Mouse (Mus musculus) limb, embryonic 12.5 days (tissue): ENCODE measurements around the gene Rap1a. TPM values are rescaled to one million over a fixed set of nuclear protein-coding genes. Genes with fewer than 3 reads are reported as not detected.

Experiments
- ATAC-seq: fragments of 200-750 bp; cut with Nextera tagmentation; 2 replicates; pipeline ENCODE4 v1.8.0; 2017; ENCODE audit warnings: low read depth, moderate TSS enrichment; ENCODE audit not compliant: insufficient number of reproducible peaks, insufficient read depth, low FRiP score, low TSS enrichment
- H3K27ac ChIP-seq: fragments of 300-500 bp; sonication (generic); 2 replicates; pipeline ENCODE4 v1.5.1; 2016; ENCODE audit warnings: mild to moderate bottlenecking, moderate library complexity
- H3K27me3 ChIP-seq: fragments of 300-500 bp; sonication (generic); 2 replicates; pipeline ENCODE4 v1.6.1; 2016; ENCODE audit warnings: mild to moderate bottlenecking, moderate library complexity
- H3K36me3 ChIP-seq: fragments of 300-500 bp; sonication (generic); 2 replicates; pipeline ENCODE4 v1.6.1; 2016; ENCODE audit warnings: mild to moderate bottlenecking, moderate library complexity
- H3K4me1 ChIP-seq: fragments of 300-500 bp; sonication (generic); replicated peaks from 2 replicates; pipeline ENCODE4 v1.6.1; 2016
- H3K4me2 ChIP-seq: fragments of 300-500 bp; sonication (generic); 2 replicates; pipeline ENCODE4 v1.6.1; 2016; ENCODE audit warnings: mild to moderate bottlenecking, moderate library complexity
- H3K4me3 ChIP-seq: fragments of 300-500 bp; sonication (generic); replicated peaks from 2 replicates; pipeline ENCODE4 v1.5.1; 2016; ENCODE audit warnings: mild to moderate bottlenecking
- H3K9ac ChIP-seq: fragments of 300-500 bp; sonication (generic); replicated peaks from 2 replicates; pipeline ENCODE4 v1.6.1; 2016; ENCODE audit warnings: mild to moderate bottlenecking, moderate library complexity
- H3K9me3 ChIP-seq: fragments of 300-500 bp; sonication (generic); 2 replicates; pipeline ENCODE4 v1.6.1; 2016; ENCODE audit warnings: mild to moderate bottlenecking, moderate library complexity
- WGBS: fragments of 180-500 bp; shearing (Covaris S2); methylation state at CpG from one replicate; pipeline ENCODE4 v1.1.7; 2016; 5-methylcytosine and 5-hydroxymethylcytosine counted together
- polyA plus RNA-seq: library from polyadenylated mRNA; unstranded; fragments of >200 nt; fragmentation: Nextera tagmentation; extraction: Ambion mirVana; gene quantifications from 2 replicates; pipeline ENCODE4 v1.2.1, GENCODE M21; 2016

Gene Rap1a
- polyA plus RNA-seq, 1 experiment from 2014 or later = 76.8 TPM

GRCm38 (mm10) chr3:105785865-105786264, 15.3 kb downstream of the Rap1a start:
- Histone ChIP-seq H3K27ac (no peak overlapping the region), H3K9ac (no peak overlapping the region), H3K4me1 (peaks cover 12% of the 10 kb centered on the region), H3K9me3 (peaks cover 5% of the 10 kb centered on the region; the same call in 1 of the 2 replicates), H3K27me3 (no peaks in the 10 kb centered on the region), H3K36me3 (peaks cover 20% of the 10 kb centered on the region; the same call in 1 of the 2 replicates), H3K4me2 (no peak overlapping the region), H3K4me3 (no peak overlapping the region)
- ATAC-seq = no peak

- Histone ChIP-seq H3K27ac (no peak overlapping the region), H3K9ac (no peak overlapping the region), H3K27me3 (no peaks in the 10 kb centered on the region), H3K4me1 (peaks cover 12% of the 10 kb centered on the region), H3K9me3 (peaks cover 5% of the 10 kb centered on the region; the same call in 1 of the 2 replicates), H3K36me3 (peaks cover 12% of the 10 kb centered on the region; the same call in 1 of the 2 replicates), H3K4me3 (no peak overlapping the region), H3K4me2 (no peak overlapping the region)
- no peak for ATAC-seq
- 81% methylated on average over 1 of the region's 1 CpGs for WGBS
Observed at GRCm38 (mm10) chr3:105783809-105784208, 17.3 kb downstream of the Rap1a start.

GRCm38 (mm10) chr3:105782406-105782805, 18.7 kb downstream of the Rap1a start:
- WGBS = 76% methylated on average over 7 of the region's 7 CpGs
- no peak overlapping the region for H3K27ac ChIP-seq
- H3K4me2 ChIP-seq = no peak overlapping the region
- no peak overlapping the region for H3K9ac ChIP-seq
- no peaks in the 10 kb centered on the region for H3K27me3 ChIP-seq
- no peaks in the 10 kb centered on the region for H3K9me3 ChIP-seq
- H3K4me1 ChIP-seq = peaks cover 12% of the 10 kb centered on the region
- no peak for ATAC-seq
- H3K4me3 ChIP-seq = no peak overlapping the region
- H3K36me3 ChIP-seq = peaks cover 3% of the 10 kb centered on the region; the same call in 1 of the 2 replicates

GRCm38 (mm10) chr3:105777997-105778396, 23.1 kb downstream of the Rap1a start:
- H3K9ac ChIP-seq = no peak overlapping the region
- no peak overlapping the region for H3K27ac ChIP-seq
- WGBS = 92% methylated on average over 3 of the region's 3 CpGs
- H3K36me3 ChIP-seq = no peaks in the 10 kb centered on the region
- H3K27me3 ChIP-seq = no peaks in the 10 kb centered on the region
- H3K4me3 ChIP-seq = no peak overlapping the region
- no peaks in the 10 kb centered on the region for H3K9me3 ChIP-seq
- H3K4me1 ChIP-seq = peaks cover 6% of the 10 kb centered on the region
- no peak overlapping the region for H3K4me2 ChIP-seq
- no peak for ATAC-seq

- Histone ChIP-seq H3K4me2 (no peak overlapping the region), H3K27ac (no peak overlapping the region), H3K4me3 (no peak overlapping the region), H3K4me1 (no peaks in the 10 kb centered on the region), H3K27me3 (no peaks in the 10 kb centered on the region), H3K9ac (no peak overlapping the region), H3K36me3 (no peaks in the 10 kb centered on the region), H3K9me3 (no peaks in the 10 kb centered on the region)
- no peak for ATAC-seq
Observed at GRCm38 (mm10) chr3:105774496-105774895, 26.6 kb downstream of the Rap1a start.

- Histone ChIP-seq H3K4me2 (no peak overlapping the region), H3K4me3 (no peak overlapping the region), H3K9ac (no peak overlapping the region), H3K9me3 (no peaks in the 10 kb centered on the region), H3K36me3 (no peaks in the 10 kb centered on the region), H3K27me3 (no peaks in the 10 kb centered on the region), H3K4me1 (no peaks in the 10 kb centered on the region), H3K27ac (no peak overlapping the region)
- ATAC-seq = no peak
Observed at GRCm38 (mm10) chr3:105771534-105771933, 29.6 kb downstream of the Rap1a start.

- Histone ChIP-seq H3K9me3 (no peaks in the 10 kb centered on the region), H3K27ac (no peak overlapping the region), H3K4me3 (no peak overlapping the region), H3K9ac (no peak overlapping the region), H3K4me2 (no peak overlapping the region), H3K4me1 (no peaks in the 10 kb centered on the region), H3K36me3 (no peaks in the 10 kb centered on the region), H3K27me3 (no peaks in the 10 kb centered on the region)
- WGBS = 98% methylated on average over 1 of the region's 1 CpGs
- no peak for ATAC-seq
Observed at GRCm38 (mm10) chr3:105770836-105771235, 30.3 kb downstream of the Rap1a start.

GRCm38 (mm10) chr3:105769380-105769779, 31.8 kb downstream of the Rap1a start:
- 82% methylated on average over 2 of the region's 2 CpGs for WGBS
- no peaks in the 10 kb centered on the region for H3K4me1 ChIP-seq

GRCm38 (mm10) chr3:105768529-105768928, 32.6 kb downstream of the Rap1a start:
- 88% methylated on average over 6 of the region's 6 CpGs for WGBS
- H3K4me1 ChIP-seq = no peaks in the 10 kb centered on the region
- H3K9me3 ChIP-seq = no peaks in the 10 kb centered on the region
- H3K36me3 ChIP-seq = no peaks in the 10 kb centered on the region
- H3K9ac ChIP-seq = no peak overlapping the region
- ATAC-seq = no peak
- no peak overlapping the region for H3K27ac ChIP-seq
- H3K4me3 ChIP-seq = no peak overlapping the region
- H3K4me2 ChIP-seq = no peak overlapping the region
- no peaks in the 10 kb centered on the region for H3K27me3 ChIP-seq

More at GRCm38 (mm10) chr3:105769380-105769779, 31.8 kb downstream of the Rap1a start:
- H3K27ac ChIP-seq = no peak overlapping the region
- H3K4me3 ChIP-seq = no peak overlapping the region
- H3K4me2 ChIP-seq = no peak overlapping the region
- no peaks in the 10 kb centered on the region for H3K27me3 ChIP-seq
- no peaks in the 10 kb centered on the region for H3K9me3 ChIP-seq
- H3K36me3 ChIP-seq = no peaks in the 10 kb centered on the region
- H3K9ac ChIP-seq = no peak overlapping the region
- ATAC-seq = no peak

- ATAC-seq = no peak
- Histone ChIP-seq H3K27me3 (no peaks in the 10 kb centered on the region), H3K9me3 (no peaks in the 10 kb centered on the region), H3K27ac (no peak overlapping the region), H3K36me3 (no peaks in the 10 kb centered on the region), H3K4me1 (no peaks in the 10 kb centered on the region), H3K9ac (no peak overlapping the region), H3K4me2 (no peak overlapping the region), H3K4me3 (no peak overlapping the region)
- 74% methylated on average over 4 of the region's 4 CpGs for WGBS
Observed at GRCm38 (mm10) chr3:105763132-105763851, 37.8 kb downstream of the Rap1a start.

- Histone ChIP-seq H3K9me3 (no peaks in the 10 kb centered on the region), H3K36me3 (no peaks in the 10 kb centered on the region), H3K4me1 (peaks cover 4% of the 10 kb centered on the region; the same call in 1 of the 2 replicates), H3K4me2 (no peak overlapping the region), H3K27me3 (no peaks in the 10 kb centered on the region), H3K27ac (no peak overlapping the region), H3K9ac (no peak overlapping the region), H3K4me3 (no peak overlapping the region)
- no peak for ATAC-seq
- WGBS = 91% methylated on average over 3 of the region's 3 CpGs
Observed at GRCm38 (mm10) chr3:105760063-105760462, 41.1 kb downstream of the Rap1a start.

GRCm38 (mm10) chr3:105758658-105759057, 42.5 kb downstream of the Rap1a start:
- no peak for ATAC-seq
- Histone ChIP-seq H3K9me3 (no peaks in the 10 kb centered on the region), H3K4me1 (peaks cover 4% of the 10 kb centered on the region; the same call in 1 of the 2 replicates), H3K4me2 (no peak overlapping the region), H3K4me3 (no peak overlapping the region), H3K9ac (no peak overlapping the region), H3K27me3 (no peaks in the 10 kb centered on the region), H3K27ac (no peak overlapping the region), H3K36me3 (no peaks in the 10 kb centered on the region)
- WGBS = 87% methylated on average over 4 of the region's 4 CpGs
